Mouse (Mus musculus): ENCODE measurements around the gene Gm10203. TPM values are rescaled to one million over a fixed set of nuclear protein-coding genes. Genes with fewer than 3 reads are reported as not detected.
"Not testable (repeated sequence)": the region's sequence is repeated elsewhere in the genome, so short reads cannot be mapped to it uniquely, and the experiment has no call there.

Gene Gm10203
- total RNA-seq, 2 experiments from 2014 or later, result not detected

- DNase-seq, result peak; percentile 25
- intact Hi-C loops (cut with DNase I), result loop anchor here (10.0 kb wide), 1 partner anchor 242 kb away; no protein-coding TSS in a partner anchor
Observed at GRCm38 (mm10) chr6:149132311-149133077, 2.5 kb downstream of the Gm10203 start.

GRCm38 (mm10) chr6:149134391-149135150 lies 4.6 kb downstream of the Gm10203 start:
- intact Hi-C loops (cut with DNase I), result loop anchor here (10.0 kb wide), 1 partner anchor 240 kb away; no protein-coding TSS in a partner anchor
- DNase-seq, result no peak

- intact Hi-C loops (cut with DNase I), result loop anchor here (10.0 kb wide), 1 partner anchor 239 kb away; no protein-coding TSS in a partner anchor
- no peak for DNase-seq
Observed at GRCm38 (mm10) chr6:149135631-149136030, 5.7 kb downstream of the Gm10203 start.

- intact Hi-C loops (cut with DNase I), result loop anchor here (10.0 kb wide), 1 partner anchor 237 kb away; no protein-coding TSS in a partner anchor
- DNase-seq, result no peak
Observed at GRCm38 (mm10) chr6:149137936-149138335, 8.0 kb downstream of the Gm10203 start.

GRCm38 (mm10) chr6:149139011-149139410 lies 9.0 kb downstream of the Gm10203 start:
- intact Hi-C loops (cut with DNase I), result loop anchor here (10.0 kb wide), 1 partner anchor 236 kb away; no protein-coding TSS in a partner anchor
- DNase-seq, result no peak

- DNase-seq, result no peak
- intact Hi-C loops (cut with DNase I), result loop anchor here (10.0 kb wide), 1 partner anchor 235 kb away; no protein-coding TSS in a partner anchor
Observed at GRCm38 (mm10) chr6:149139471-149139870, 9.5 kb downstream of the Gm10203 start, which contains the start of gene Etfbkmt. TSS of gene Etfbkmt (plus strand) at chr6:149139849.

GRCm38 (mm10) chr6:149141393-149142173 lies 11.6 kb downstream of the Gm10203 start:
- peak; percentile 69 for DNase-seq
- intact Hi-C loops (cut with DNase I), result no loop called here

GRCm38 (mm10) chr6:149145143-149145542 lies 15.2 kb downstream of the Gm10203 start:
- no peak for DNase-seq
- intact Hi-C loops (cut with DNase I), result no loop called here

- intact Hi-C loops (cut with DNase I), result no loop called here
- no peak for DNase-seq
Observed at GRCm38 (mm10) chr6:149148436-149149229, 18.7 kb downstream of the Gm10203 start.

- intact Hi-C loops (cut with DNase I), result no loop called here
- DNase-seq, result no peak
Observed at GRCm38 (mm10) chr6:149152119-149152518, 22.1 kb downstream of the Gm10203 start.

- DNase-seq, result no peak
- intact Hi-C loops (cut with DNase I), result no loop called here
Observed at GRCm38 (mm10) chr6:149153473-149154115, 23.6 kb downstream of the Gm10203 start.

GRCm38 (mm10) chr6:149154116-149155030 lies 24.4 kb downstream of the Gm10203 start:
- no peak for DNase-seq
- intact Hi-C loops (cut with DNase I), result no loop called here

- intact Hi-C loops (cut with DNase I), result no loop called here
- DNase-seq, result no peak
Observed at GRCm38 (mm10) chr6:149155031-149155841, 25.3 kb downstream of the Gm10203 start.

- intact Hi-C loops (cut with DNase I), result not testable (repeated sequence)
Observed at GRCm38 (mm10) chr6:149167038-149167437, 37.1 kb downstream of the Gm10203 start.

GRCm38 (mm10) chr6:149167672-149168071 lies 37.7 kb downstream of the Gm10203 start:
- intact Hi-C loops (cut with DNase I), result no loop called here
- no peak for DNase-seq

More at GRCm38 (mm10) chr6:149167038-149167437, 37.1 kb downstream of the Gm10203 start:
- DNase-seq, result not testable (repeated sequence)

- no peak for DNase-seq
Observed at GRCm38 (mm10) chr6:149168436-149168835, 38.5 kb downstream of the Gm10203 start.

GRCm38 (mm10) chr6:149169965-149170364 lies 40.0 kb downstream of the Gm10203 start:
- intact Hi-C loops (cut with DNase I); DNase-seq: not testable (repeated sequence)

More at GRCm38 (mm10) chr6:149168436-149168835, 38.5 kb downstream of the Gm10203 start:
- intact Hi-C loops (cut with DNase I), result no loop called here
